Mouse (Mus musculus): Measurements from ENCODE around the gene Smim6. TPM values are rescaled to one million over a fixed set of nuclear protein-coding genes. Genes with fewer than 3 reads are reported as not detected.

Gene Smim6
- polyA plus RNA-seq, 2 experiments from 2014 or later: 2.5 to 3.6 TPM

DNA sequence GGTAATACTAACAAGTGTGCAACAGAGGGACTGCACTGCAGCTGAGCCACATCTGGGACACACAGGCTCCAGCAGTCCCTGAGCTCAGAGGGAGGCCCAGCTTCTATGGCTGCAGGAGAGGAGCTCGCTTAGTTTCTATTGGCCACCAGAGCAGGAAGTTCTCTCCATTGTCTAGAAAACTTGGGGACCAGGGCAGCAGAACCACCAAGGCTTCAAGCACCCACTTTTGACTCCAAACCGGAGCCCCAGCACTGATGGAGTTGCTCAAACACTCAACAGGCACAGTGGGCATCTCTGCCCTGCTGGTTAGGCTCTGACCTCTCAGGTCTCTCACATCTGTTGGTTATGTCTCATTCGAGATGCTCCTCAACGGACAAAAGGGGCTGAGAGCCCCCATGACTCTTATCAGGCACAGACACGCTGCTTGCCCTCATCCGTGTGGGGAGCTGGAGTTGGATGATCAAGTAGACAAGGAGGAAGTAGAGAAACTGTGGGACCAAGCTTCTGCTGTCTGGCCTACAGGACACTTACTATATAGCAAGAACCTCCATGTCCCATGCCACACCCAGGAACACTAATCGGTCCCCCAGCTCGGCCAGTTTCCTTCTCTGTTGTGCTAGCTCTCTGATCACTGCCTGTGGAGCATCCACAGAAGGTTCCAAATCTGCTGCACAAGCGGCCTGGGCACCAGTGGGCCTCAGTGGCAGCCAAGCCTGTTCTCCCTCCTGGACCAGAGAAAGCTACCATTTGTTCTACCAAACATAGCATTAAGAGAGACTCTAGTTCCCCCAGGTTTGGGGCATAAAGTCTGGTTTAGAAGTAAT, 10.3 kb upstream of the Smim6 start:
- no peak for ATAC-seq

GRCm38 (mm10) chr11:115902177-115902576, 9.6 kb upstream of the Smim6 start:
- ATAC-seq: no peak

- ATAC-seq: no peak
Measured at GRCm38 (mm10) chr11:115902831-115903230, 9.0 kb upstream of the Smim6 start.

DNA sequence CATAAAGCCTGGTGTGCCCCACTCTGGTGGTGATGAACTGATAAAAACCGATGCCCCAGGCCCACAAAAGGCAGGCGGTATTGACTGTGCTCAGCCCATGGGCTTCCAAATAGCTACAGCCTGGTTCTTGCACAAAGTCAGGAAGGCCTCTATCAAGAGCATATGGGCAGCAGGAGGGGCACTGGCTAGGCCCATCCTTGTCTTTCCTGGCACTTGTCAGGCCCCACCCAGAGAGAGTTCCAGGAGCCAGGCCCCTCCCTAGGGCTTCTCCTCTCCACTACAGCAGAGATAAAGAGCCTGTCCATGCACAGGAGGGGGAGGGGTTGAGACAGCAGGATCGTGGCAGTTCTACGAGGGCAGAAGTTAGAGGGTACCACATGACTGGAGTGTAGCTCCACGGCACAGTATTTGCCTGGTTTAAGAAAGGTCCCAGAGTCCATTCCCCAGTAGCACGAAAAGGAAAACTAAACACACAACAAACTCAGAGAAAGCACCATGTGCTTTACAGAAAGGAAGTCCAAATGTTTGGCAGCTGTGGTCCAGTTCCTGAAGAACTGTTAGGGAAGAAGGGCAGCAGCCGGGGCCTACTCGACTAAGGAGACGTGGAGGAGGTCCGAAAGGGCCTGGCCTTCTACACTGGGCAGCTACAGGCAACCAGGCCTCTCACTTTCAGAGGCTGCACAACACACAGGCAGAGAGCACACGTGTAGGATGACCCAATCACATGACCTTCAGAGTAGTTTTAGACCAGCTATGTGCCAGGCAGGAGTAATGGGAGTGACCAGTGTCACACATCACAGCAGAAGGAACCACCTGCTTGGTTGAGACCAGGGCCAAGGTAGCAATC, 8.2 kb upstream of the Smim6 start:
- ATAC-seq: no peak

DNA sequence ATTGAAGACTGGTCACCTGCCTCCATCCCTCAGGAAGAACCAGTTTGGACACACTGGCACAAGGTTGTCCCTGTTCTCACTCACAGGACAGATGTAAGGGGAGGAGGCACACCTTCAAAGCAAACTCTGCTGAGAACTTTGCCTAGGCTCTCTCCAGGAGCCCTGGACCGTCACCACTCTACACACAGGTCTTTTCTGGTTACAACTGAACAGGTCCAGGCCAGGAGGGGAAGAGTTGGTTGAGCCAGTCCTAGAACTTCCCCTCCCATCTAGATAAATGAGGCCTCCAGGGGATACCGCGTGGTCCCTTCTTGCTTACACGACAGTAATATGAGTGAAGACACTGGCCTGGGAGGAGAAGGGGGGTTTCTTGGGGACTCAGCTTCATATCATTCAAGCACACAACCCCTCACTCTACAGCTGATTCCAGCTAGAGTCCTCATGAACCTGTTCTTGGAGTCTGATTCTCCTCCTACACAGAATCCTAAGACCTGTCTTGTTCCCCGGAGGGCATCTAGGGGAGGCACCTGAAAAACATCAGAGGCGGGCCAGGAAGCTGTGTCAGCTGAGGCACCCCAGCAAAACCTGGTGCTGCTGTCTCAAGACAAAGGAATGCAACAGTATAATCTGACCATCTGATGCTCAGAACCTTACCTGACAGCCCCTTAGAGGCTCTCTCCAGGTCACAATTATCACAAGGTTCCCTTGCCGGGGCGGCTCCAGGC, 7.4 kb upstream of the Smim6 start:
- ATAC-seq: no peak

- ATAC-seq: no peak
Measured at GRCm38 (mm10) chr11:115904956-115905790, 6.6 kb upstream of the Smim6 start.

DNA sequence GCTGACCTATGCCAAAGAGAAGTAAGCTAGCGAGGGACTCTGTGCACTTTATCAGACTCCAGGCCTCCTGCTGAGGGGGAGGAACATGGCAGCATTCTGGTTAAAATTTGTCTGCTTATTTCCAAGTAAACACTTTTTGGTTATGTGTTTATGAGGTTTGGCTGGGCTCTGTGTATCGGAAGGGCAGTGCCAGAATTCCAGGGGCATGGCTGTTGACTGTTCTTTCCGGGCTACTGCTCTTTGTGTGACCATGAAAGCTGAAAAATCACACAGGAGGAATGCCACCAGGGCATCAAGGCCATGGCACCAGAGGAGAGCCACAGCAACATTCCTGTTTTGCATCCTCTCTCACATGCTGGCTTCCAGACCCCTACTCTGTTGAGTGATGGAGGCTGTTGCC, 5.7 kb upstream of the Smim6 start:
- no peak for ATAC-seq

- ATAC-seq: no peak
Measured at GRCm38 (mm10) chr11:115906521-115906920, 5.3 kb upstream of the Smim6 start.

- ATAC-seq: no peak
Measured at GRCm38 (mm10) chr11:115911134-115911561, 669 bp upstream of the Smim6 start.

DNA sequence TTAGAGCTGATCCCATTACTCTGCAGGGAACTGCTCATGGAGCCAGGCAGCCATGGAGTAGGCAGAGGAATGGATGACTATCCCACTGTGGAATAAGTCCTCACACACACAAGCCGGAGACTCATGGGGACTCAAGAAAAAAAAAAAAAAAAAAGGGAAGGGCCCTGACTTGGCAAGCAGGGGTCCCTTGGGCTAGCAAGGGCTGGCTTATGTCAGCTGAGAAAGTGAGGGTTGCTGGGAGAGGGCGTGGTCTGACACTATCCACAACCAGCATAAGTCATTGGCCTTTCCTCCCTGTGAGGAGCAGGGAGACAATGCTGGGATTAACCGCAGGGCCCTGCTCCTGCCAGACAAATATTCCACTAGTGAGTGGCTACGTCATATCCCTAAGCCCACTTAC, 4.8 kb downstream of the Smim6 start:
- no peak for ATAC-seq

GRCm38 (mm10) chr11:115918637-115919036, 6.8 kb downstream of the Smim6 start:
- ATAC-seq: no peak

DNA sequence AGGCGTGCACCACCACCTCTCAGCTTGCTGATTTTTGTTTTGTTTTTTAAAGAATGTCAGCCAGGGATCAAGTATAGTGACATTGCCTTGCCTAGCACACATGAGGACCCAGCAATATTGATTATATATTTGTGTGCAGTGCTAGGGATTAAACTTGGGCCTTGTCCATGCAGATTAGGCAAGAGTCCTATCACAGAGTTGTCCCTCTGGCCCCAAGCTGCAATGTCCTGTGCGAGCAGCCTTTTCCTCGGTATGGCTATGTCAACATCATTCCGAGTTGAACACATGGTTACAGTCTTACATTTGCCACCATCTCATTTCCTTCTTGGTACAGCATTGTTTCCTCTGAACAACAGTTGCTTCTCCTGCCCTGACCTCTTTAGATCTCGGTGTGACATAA, 7.3 kb downstream of the Smim6 start:
- no peak for ATAC-seq

DNA sequence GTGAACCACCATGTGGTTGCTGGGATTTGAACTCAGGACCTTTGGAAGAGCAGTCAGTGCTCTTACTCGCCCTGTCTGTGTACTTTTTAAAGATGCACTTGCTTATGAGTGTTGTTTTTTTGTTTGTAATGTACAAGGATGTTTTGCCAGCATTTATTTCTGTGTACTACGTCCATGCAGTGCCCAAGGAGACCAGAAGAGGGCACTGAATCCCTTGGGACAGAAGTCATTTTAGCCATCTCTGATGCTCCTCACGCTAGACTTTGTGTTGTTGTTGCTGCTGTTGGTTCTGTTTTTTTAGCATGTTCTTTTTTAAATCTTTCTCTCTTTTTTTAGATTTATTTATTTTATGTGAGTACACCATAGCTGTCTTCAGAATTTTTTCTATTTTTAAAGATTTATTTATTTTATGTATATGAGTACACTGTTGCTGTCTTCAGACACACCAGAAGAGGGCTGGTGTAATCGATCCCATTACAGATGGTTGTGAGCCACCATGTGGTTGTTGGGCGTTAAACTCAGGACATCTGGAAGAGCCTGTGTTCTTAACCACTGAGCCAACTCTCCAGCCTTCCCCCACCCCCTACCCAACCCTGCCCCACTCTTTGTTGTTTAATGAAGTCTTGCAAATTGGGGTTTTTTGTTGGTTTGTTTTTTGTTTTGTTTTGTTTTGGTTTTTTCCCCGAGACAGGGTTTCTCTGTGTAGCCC, 8.4 kb downstream of the Smim6 start:
- no peak for ATAC-seq

- ATAC-seq: no peak
Measured at GRCm38 (mm10) chr11:115921986-115922385, 10.2 kb downstream of the Smim6 start.

DNA sequence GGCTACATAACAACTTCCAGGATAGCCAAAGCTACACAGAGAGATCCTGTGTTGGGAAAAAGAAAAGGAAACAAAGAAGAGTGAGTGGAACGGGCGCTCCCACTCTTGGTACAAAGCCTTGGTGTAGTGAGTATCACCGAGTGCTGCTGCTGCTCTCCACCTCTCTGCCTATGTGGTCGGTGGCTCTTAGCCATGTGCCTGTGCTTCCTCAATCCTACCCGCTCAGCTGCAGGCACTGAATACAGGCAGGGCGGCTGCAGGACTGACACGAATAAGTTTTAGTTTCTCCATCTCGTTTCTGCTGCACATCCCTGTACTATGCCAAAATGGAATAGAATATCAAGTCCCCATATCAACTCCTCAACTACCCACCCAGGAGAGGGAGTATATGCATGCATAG, 17.2 kb downstream of the Smim6 start:
- ATAC-seq: no peak

GRCm38 (mm10) chr11:115929818-115930217, 18.0 kb downstream of the Smim6 start:
- no peak for ATAC-seq

DNA sequence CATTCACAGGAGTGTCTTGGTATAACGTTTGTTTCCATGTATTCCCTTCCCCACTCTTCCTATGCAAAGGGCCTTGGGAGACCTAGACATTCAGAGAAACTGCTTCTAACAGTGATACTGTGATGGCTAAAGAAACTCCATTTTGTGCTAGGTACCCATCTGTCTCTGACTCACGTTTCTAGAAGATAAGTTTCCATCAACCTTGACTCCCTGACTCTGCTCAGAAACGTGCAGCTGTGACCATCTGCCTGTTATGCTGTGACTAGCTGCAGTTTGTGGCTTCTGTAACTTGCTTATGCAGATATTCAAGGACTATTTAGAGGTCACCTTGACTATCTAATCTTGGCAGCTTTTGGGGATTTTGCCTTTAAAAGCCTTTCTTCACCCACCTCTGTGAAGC, 19.4 kb downstream of the Smim6 start:
- ATAC-seq: no peak

- peak; percentile 100 for ATAC-seq
Measured at GRCm38 (mm10) chr11:115933108-115933746, 21.4 kb downstream of the Smim6 start, which contains the start of the genes Sap30bp and Recql5. Gene Sap30bp (plus strand): TSS chr11:115933282. Gene Recql5 (minus strand): TSS chr11:115933477.

DNA sequence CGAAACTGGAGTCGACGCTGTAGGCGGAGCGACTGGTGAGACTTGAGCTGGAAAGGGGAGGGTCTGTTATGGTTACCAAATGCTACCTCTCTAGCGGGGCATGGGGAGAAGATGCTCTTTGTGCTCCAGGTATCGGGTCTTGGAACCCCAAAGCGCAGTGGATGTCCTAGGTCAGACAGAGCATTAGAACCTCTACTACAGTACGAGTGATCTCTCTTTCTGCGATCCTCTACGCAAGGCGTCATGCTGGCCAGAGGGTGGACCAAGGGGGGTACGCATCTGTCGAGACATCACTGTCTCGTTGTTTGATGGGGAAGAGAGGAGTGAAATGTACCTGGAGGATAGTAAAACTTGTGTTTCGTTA, 21.9 kb downstream of the Smim6 start:
- ATAC-seq: peak; percentile 11

DNA sequence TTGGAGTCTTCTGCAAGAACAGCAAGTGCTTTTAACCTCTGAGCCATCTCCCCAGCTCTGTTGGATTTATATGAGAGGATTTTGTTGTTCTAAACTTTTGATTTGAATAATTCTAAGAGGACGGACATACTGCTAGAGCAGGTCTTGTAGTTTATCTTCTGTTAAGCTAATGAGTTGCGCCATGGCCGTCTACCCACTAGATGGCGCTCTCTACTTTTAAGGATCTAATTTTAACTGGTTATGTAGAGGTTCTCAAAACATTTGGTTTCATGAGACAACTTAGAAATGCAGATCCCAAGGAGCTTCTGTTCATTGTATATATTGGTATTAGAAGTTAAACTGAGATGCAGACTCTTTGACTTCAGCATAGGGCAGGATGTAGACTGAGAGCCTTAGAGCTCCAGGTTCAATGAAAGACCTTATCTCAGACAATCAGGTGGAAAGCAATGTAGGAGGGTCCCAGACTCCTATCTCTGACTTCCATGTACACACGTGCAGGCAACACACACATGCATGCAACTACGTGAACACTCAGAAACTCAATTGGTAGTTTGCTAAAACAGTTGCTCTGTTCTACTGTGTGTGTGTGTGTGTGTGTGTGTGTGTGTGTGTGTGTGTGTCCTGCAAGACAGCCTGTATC, 28.0 kb downstream of the Smim6 start:
- no peak for ATAC-seq
